Mouse (Mus musculus): ENCODE measurements at regions not wholly inside any gene's neighbourhood (a gene's known extent, or its start where the extent isn't known, plus 50 kb on each side); places are given as distances from the start of the nearest gene placed in this dataset.

DNA sequence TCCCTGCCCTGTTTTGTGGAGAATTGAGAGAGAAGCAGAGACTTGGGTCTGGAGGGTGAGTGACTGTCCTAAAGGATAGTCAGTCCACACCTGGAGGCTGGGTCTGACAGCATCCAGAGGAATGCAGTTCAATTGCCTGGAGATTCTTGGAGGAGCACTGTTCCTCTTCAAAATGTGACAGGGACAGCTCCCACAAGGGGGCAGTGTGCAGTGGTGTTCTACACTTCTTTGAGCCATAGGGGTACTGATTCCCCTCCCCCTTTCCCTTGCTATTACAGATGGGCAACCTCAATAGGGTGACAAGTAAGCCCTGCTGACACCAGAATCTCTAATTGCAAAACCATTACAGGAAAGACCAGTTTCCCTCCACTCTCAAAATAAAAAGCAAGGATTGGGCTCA, 63.7 kb upstream of the Gm773 start:
- H3K4me2 ChIP-seq (ENCODE audit: low read depth): no peak overlapping the region
- DNase-seq (ENCODE audit: low read depth in 3 of 3, low spot score in 3 of 3) (no peak), ATAC-seq (ENCODE audit: insufficient read depth) (no peak)

DNA sequence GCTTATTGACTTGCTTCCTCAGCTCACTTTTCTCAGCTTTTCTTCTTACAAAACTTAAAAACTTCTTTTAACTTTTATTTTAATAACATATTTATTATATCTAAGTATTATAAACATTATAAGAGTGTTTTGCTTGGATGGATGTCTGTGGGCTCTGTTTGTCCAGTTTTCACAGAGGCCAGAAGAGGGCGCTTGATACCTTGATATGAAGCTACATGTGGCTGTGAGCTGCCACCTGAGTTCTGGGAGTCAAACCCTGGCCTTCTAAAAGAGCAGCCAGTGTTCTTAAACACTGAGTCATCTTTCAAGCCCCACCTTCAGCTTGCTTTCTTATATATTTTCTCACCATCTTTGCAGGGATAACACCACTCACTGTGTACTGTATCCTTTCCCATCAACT, 61.5 kb upstream of the Gm773 start:
- Histone ChIP-seq H3K9ac (replicated peaks) (no peak overlapping the region), H3K27ac (no peak overlapping the region), H3K4me3 (ENCODE audit: insufficient read depth in 1 of 2, low read depth in 2 of 2, low read length in 2 of 2) (no peak overlapping the region), H3K27me3 (ENCODE audit: control insufficient read depth, insufficient read depth, low read length) (no peaks in the 10 kb centered on the region), H3K36me3 (replicated peaks; ENCODE audit: control insufficient read depth, insufficient read depth, low read depth) (no peaks in the 10 kb centered on the region), H3K4me1 (replicated peaks; ENCODE audit: control insufficient read depth in 2 of 2, insufficient read depth in 2 of 2, low read length in 1 of 2) (no peaks in the 10 kb centered on the region), H3K4me2 (ENCODE audit: low read depth) (no peak overlapping the region), H3K9me3 (ENCODE audit: control insufficient read depth, low read length) (no peaks in the 10 kb centered on the region)
- DNase-seq (ENCODE audit: low read depth in 3 of 3, low spot score in 3 of 3): peak in 1 of 3 experiments; percentile 9
- TF ChIP-seq CTCF (IDR thresholded peaks at IDR 0.05; ENCODE audit: low read depth) (peak; percentile 35), EP300 (IDR thresholded peaks at IDR 0.05; ENCODE audit: low read depth) (no peak)
- WGBS (ENCODE audit: insufficient replicate concordance): 0% methylated on average over 1 of the region's 1 CpGs
- ATAC-seq (ENCODE audit: insufficient read depth): no peak

More for the DNA sequence above, 63.7 kb upstream of the Gm773 start:
- no peak overlapping the region for H3K4me3 ChIP-seq (ENCODE audit: insufficient read depth in 1 of 2, low read depth in 2 of 2, low read length in 2 of 2)
- H3K36me3 ChIP-seq (replicated peaks; ENCODE audit: control insufficient read depth, insufficient read depth, low read depth): no peaks in the 10 kb centered on the region
- H3K4me1 ChIP-seq (replicated peaks; ENCODE audit: control insufficient read depth in 2 of 2, insufficient read depth in 2 of 2, low read length in 1 of 2): no peaks in the 10 kb centered on the region
- no peak for TF ChIP-seq EP300 (IDR thresholded peaks at IDR 0.05; ENCODE audit: low read depth)
- TF ChIP-seq CTCF (IDR thresholded peaks at IDR 0.05; ENCODE audit: low read depth): peak; percentile 17; the same call in 1 of the 2 replicates
- H3K9ac ChIP-seq (replicated peaks): no peak overlapping the region
- H3K9me3 ChIP-seq (ENCODE audit: control insufficient read depth, low read length): no peaks in the 10 kb centered on the region
- H3K27me3 ChIP-seq (ENCODE audit: control insufficient read depth, insufficient read depth, low read length): no peaks in the 10 kb centered on the region
- no peak overlapping the region for H3K27ac ChIP-seq

DNA sequence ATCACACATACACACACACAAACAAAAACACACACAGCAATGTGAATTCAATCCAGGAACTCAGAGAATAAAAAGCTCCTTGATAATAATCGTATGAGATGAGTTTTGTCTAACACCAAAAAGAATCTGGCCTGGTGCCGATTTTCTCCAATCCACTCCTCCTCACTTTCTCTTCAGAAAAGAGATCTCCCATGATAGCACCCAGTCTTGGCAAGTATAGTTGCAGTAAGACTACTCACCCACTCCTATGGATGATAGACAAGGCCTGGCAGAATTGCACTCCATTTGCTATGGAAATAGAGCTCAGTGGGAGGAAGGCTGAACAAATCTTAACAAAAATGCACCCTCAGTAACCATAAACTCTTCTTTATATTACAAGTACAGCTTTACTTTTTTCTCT, 57.0 kb upstream of the Gm773 start:
- H3K4me3 ChIP-seq (ENCODE audit: insufficient read depth in 1 of 2, low read depth in 2 of 2, low read length in 2 of 2): no peak overlapping the region
- H3K9ac ChIP-seq (replicated peaks): no peak overlapping the region
- H3K27ac ChIP-seq: no peak overlapping the region
- DNase-seq (ENCODE audit: low read depth in 3 of 3, low spot score in 3 of 3) (no peak), ATAC-seq (ENCODE audit: insufficient read depth) (no peak)
- H3K36me3 ChIP-seq (replicated peaks; ENCODE audit: control insufficient read depth, insufficient read depth, low read depth): no peaks in the 10 kb centered on the region
- H3K27me3 ChIP-seq (ENCODE audit: control insufficient read depth, insufficient read depth, low read length): no peaks in the 10 kb centered on the region
- TF ChIP-seq CTCF (IDR thresholded peaks at IDR 0.05; ENCODE audit: low read depth): no peak
- TF ChIP-seq EP300 (IDR thresholded peaks at IDR 0.05; ENCODE audit: low read depth): no peak
- no peaks in the 10 kb centered on the region for H3K4me1 ChIP-seq (replicated peaks; ENCODE audit: control insufficient read depth in 2 of 2, insufficient read depth in 2 of 2, low read length in 1 of 2)
- H3K9me3 ChIP-seq (ENCODE audit: control insufficient read depth, low read length): no peaks in the 10 kb centered on the region
- WGBS (ENCODE audit: insufficient replicate concordance): 64% methylated on average over 2 of the region's 2 CpGs
- no peak overlapping the region for H3K4me2 ChIP-seq (ENCODE audit: low read depth)
